Mouse (Mus musculus): ENCODE measurements at regions not wholly inside any gene's neighbourhood (a gene's known extent, or its start where the extent isn't known, plus 50 kb on each side); places are given as distances from the start of the nearest gene placed in this dataset.

DNA sequence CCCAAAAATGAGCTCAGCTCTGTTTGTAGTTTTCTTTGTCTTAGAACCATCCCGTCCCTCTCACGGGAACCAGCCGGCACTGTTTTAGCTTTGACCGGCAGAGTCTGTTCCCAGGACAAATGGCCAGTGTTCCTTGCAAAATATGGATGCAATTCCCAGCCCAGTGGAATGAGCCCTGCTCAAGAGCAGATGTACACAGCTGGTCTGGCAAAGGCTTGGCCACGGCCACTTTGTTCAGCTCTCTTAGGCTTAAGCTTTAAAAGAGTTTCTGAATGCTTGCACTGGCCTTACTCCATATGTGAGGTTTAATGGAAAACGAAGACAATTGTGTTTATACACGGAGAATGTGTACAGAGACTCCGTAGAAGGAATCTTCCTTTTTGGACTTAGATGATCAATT lies 162.2 kb downstream of the Ankrd50 start:
- no peaks in the 10 kb centered on the region for H3K79me2 ChIP-seq (ENCODE audit: control insufficient read depth, insufficient read depth, low read length, poor library complexity)
- no peak overlapping the region for H3K4me3 ChIP-seq (ENCODE audit: control insufficient read depth in 1 of 2, insufficient read depth in 1 of 2, low read depth in 2 of 2, low read length in 2 of 2)
- DNase-seq (ENCODE audit: low read depth, low spot score) = no peak
- no peak overlapping the region for H3K27ac ChIP-seq (ENCODE audit: control insufficient read depth, low read depth, low read length)
- TF ChIP-seq CHD1 (IDR thresholded peaks at IDR 0.05; ENCODE audit: low read depth, low read length) = no peak
- H3K4me1 ChIP-seq (ENCODE audit: control insufficient read depth in 1 of 2, insufficient read depth in 2 of 2, low read length in 2 of 2) = no peaks in the 10 kb centered on the region
- no peaks in the 10 kb centered on the region for H3K36me3 ChIP-seq (ENCODE audit: control insufficient read depth in 1 of 2, insufficient read depth in 2 of 2, low read length in 2 of 2)
- no peaks in the 10 kb centered on the region for H3K9me3 ChIP-seq (replicated peaks; ENCODE audit: insufficient read depth, low read length)
- no peak overlapping the region for H3K9ac ChIP-seq (ENCODE audit: control insufficient read depth, low read depth, low read length, poor library complexity, severe bottlenecking)
- no peaks in the 10 kb centered on the region for H3K27me3 ChIP-seq (ENCODE audit: control insufficient read depth in 1 of 2, insufficient read depth in 2 of 2, low read length in 2 of 2)

- Histone ChIP-seq H3K4me3 (ENCODE audit: control insufficient read depth in 1 of 2, insufficient read depth in 1 of 2, low read depth in 2 of 2, low read length in 2 of 2) (no peak overlapping the region), H3K79me2 (ENCODE audit: control insufficient read depth, insufficient read depth, low read length, poor library complexity) (no peaks in the 10 kb centered on the region), H3K27ac (ENCODE audit: control insufficient read depth, low read depth, low read length) (no peak overlapping the region), H3K27me3 (ENCODE audit: control insufficient read depth in 1 of 2, insufficient read depth in 2 of 2, low read length in 2 of 2) (no peaks in the 10 kb centered on the region), H3K9ac (ENCODE audit: control insufficient read depth, low read depth, low read length, poor library complexity, severe bottlenecking) (no peak overlapping the region), H3K4me1 (ENCODE audit: control insufficient read depth in 1 of 2, insufficient read depth in 2 of 2, low read length in 2 of 2) (no peaks in the 10 kb centered on the region), H3K36me3 (ENCODE audit: control insufficient read depth in 1 of 2, insufficient read depth in 2 of 2, low read length in 2 of 2) (no peaks in the 10 kb centered on the region), H3K9me3 (replicated peaks; ENCODE audit: insufficient read depth, low read length) (no peaks in the 10 kb centered on the region)
- no peak for DNase-seq (ENCODE audit: low read depth, low spot score)
- TF ChIP-seq MAX (IDR thresholded peaks at IDR 0.05; ENCODE audit: low read length) (no peak), ZKSCAN1 (IDR thresholded peaks at IDR 0.05; ENCODE audit: low read depth, low read length) (no peak), MYC (IDR thresholded peaks at IDR 0.05; ENCODE audit: low read depth, low read length) (no peak), POLR2A (IDR thresholded peaks at IDR 0.05; ENCODE audit: control insufficient read depth in 1 of 2, insufficient read depth in 1 of 2, low read depth in 1 of 2, low read length in 2 of 2, poor library complexity in 1 of 2) (no peak), RCOR1 (IDR thresholded peaks at IDR 0.05; ENCODE audit: low read depth, low read length) (no peak), CHD1 (IDR thresholded peaks at IDR 0.05; ENCODE audit: low read depth, low read length) (no peak), GATA1 (IDR thresholded peaks at IDR 0.05; ENCODE audit: low read depth, low read length) (no peak), RAD21 (IDR thresholded peaks at IDR 0.05; ENCODE audit: low read depth, low read length) (no peak), GABPA (IDR thresholded peaks at IDR 0.05; ENCODE audit: low read depth, low read length) (no peak), ETS1 (IDR thresholded peaks at IDR 0.05; ENCODE audit: low read depth, low read length) (no peak), MEF2A (IDR thresholded peaks at IDR 0.05; ENCODE audit: extremely low read depth, insufficient replicate concordance, low read depth, low read length, poor library complexity, severe bottlenecking) (no peak), NELFE (IDR thresholded peaks at IDR 0.05; ENCODE audit: low read depth, low read length) (no peak), ZC3H11A (IDR thresholded peaks at IDR 0.05; ENCODE audit: low read depth, low read length) (no peak), SIN3A (IDR thresholded peaks at IDR 0.05; ENCODE audit: low read length) (no peak)
These were observed 163.0 kb downstream of the Ankrd50 start for GRCm38 (mm10) chr3:38321620-38322019.

DNA sequence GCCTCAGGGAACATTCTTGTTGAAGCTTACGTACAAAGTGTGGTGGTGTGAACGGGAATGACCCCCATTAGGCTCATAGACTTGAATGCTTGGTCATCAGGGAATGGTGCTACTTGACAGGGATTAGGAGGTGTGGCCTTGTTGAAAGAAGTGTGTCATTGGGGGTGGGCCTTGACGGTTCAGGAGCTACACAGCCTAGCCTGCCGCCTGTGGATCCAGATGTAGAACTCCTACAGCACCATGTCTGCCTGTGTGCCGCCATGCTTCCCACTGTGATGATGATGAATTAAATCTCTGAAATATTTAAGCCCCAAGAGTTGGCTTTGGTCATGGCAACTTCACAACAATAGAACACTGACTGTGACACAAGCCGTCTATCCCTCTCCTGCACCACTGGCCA lies 163.6 kb downstream of the Ankrd50 start:
- Histone ChIP-seq H3K9me3 (replicated peaks; ENCODE audit: insufficient read depth, low read length) (no peaks in the 10 kb centered on the region), H3K27me3 (ENCODE audit: control insufficient read depth in 1 of 2, insufficient read depth in 2 of 2, low read length in 2 of 2) (no peaks in the 10 kb centered on the region), H3K79me2 (ENCODE audit: control insufficient read depth, insufficient read depth, low read length, poor library complexity) (no peaks in the 10 kb centered on the region), H3K36me3 (ENCODE audit: control insufficient read depth in 1 of 2, insufficient read depth in 2 of 2, low read length in 2 of 2) (no peaks in the 10 kb centered on the region), H3K4me1 (ENCODE audit: control insufficient read depth in 1 of 2, insufficient read depth in 2 of 2, low read length in 2 of 2) (no peaks in the 10 kb centered on the region), H3K27ac (ENCODE audit: control insufficient read depth, low read depth, low read length) (no peak overlapping the region), H3K4me3 (ENCODE audit: control insufficient read depth in 1 of 2, insufficient read depth in 1 of 2, low read depth in 2 of 2, low read length in 2 of 2) (no peak overlapping the region), H3K9ac (ENCODE audit: control insufficient read depth, low read depth, low read length, poor library complexity, severe bottlenecking) (no peak overlapping the region)
- no peak for DNase-seq (ENCODE audit: low read depth, low spot score)
- TF ChIP-seq TBP (IDR thresholded peaks at IDR 0.05; ENCODE audit: low read depth, low read length) = no peak
- no peak for TF ChIP-seq CHD2 (IDR thresholded peaks at IDR 0.05; ENCODE audit: low read length)
- no peak for TF ChIP-seq ETS1 (IDR thresholded peaks at IDR 0.05; ENCODE audit: low read depth, low read length)
- TF ChIP-seq NRF1 (IDR thresholded peaks at IDR 0.05; ENCODE audit: insufficient read depth, low read depth, low read length, poor library complexity, severe bottlenecking) = no peak
- no peak for TF ChIP-seq RAD21 (IDR thresholded peaks at IDR 0.05; ENCODE audit: low read depth, low read length)
- no peak for TF ChIP-seq ELF1 (IDR thresholded peaks at IDR 0.05; ENCODE audit: low read depth, low read length)
- no peak for TF ChIP-seq TCF12 (IDR thresholded peaks at IDR 0.05; ENCODE audit: low read depth, low read length)
